In genomic region chr19:34772775-34773174, GRCm38 (mm10) we compare ENCODE assay signal across 8 mouse cellular contexts. TPM values are rescaled to one million over a fixed set of nuclear protein-coding genes. Genes with fewer than 3 reads are reported as not detected.
DNase-seq lines count a peak whose midpoint lies in the region; ATAC-seq lines count a peak whose summit lies in the region.

No protein-coding gene starts in this region.

- no peak for ATAC-seq in cerebellum, adult (ENCODE audit: insufficient number of reproducible peaks, low FRiP score, low TSS enrichment)
- ATAC-seq in embryonic facial prominence, embryonic 14.5 days (ENCODE audit: low read depth): 0 out of 2 replicates have a peak, but pooled peaks have one; percentile 26

- no peaks in the 10 kb centered on the region for H3K9me3 ChIP-seq in embryonic facial prominence, embryonic 14.5 days (ENCODE audit: control insufficient read depth, low read length)
- no peaks in the 10 kb centered on the region for H3K9me3 ChIP-seq in limb, embryonic 10.5 days (replicated peaks)

- peak; percentile 10 to 30 for DNase-seq in cerebellum, adult 18-20 months
- peak; percentile 41 for DNase-seq in urinary bladder, postnatal 25 days (ENCODE audit: low spot score)
- no peak for DNase-seq in urinary bladder, postnatal 4 days (ENCODE audit: low spot score in 2 of 2)
- DNase-seq in embryonic facial prominence, embryonic 14.5 days (ENCODE audit: low spot score): peak; percentile 63
- peak; percentile 90 for DNase-seq in kidney, adult 9 months
- DNase-seq in limb, embryonic 10.5 days (ENCODE audit: low spot score): peak; percentile 54
- DNase-seq in right cerebral cortex, postnatal 14 days: peak; percentile 35

- no peaks in the 10 kb centered on the region for H3K4me1 ChIP-seq in embryonic facial prominence, embryonic 14.5 days (ENCODE audit: control insufficient read depth, insufficient read depth, low read length)
- no peaks in the 10 kb centered on the region for H3K4me1 ChIP-seq in limb, embryonic 10.5 days

- no peak overlapping the region for H3K4me3 ChIP-seq in embryonic facial prominence, embryonic 14.5 days (ENCODE audit: low read depth, low read length)
- no peak overlapping the region for H3K4me3 ChIP-seq in limb, embryonic 10.5 days

- H3K4me2 ChIP-seq in embryonic facial prominence, embryonic 14.5 days (ENCODE audit: low read depth, low read length): no peak overlapping the region

- H3K36me3 ChIP-seq in embryonic facial prominence, embryonic 14.5 days (ENCODE audit: control insufficient read depth, insufficient read depth, low read length): no peaks in the 10 kb centered on the region
- no peaks in the 10 kb centered on the region for H3K36me3 ChIP-seq in limb, embryonic 10.5 days

- H3K27me3 ChIP-seq in embryonic facial prominence, embryonic 14.5 days (replicated peaks; ENCODE audit: control insufficient read depth, insufficient read depth, low read length): no peaks in the 10 kb centered on the region
- H3K27me3 ChIP-seq in limb, embryonic 10.5 days (ENCODE audit: low read depth, poor library complexity, severe bottlenecking): no peaks in the 10 kb centered on the region

- 27% methylated on average over 6 of the region's 6 CpGs for WGBS in embryonic facial prominence, embryonic 14.5 days
- 35% methylated on average over 6 of the region's 6 CpGs for WGBS in limb, embryonic 10.5 days

- H3K9ac ChIP-seq in embryonic facial prominence, embryonic 14.5 days (ENCODE audit: low read depth, low read length): no peak overlapping the region

- H3K27ac ChIP-seq in embryonic facial prominence, embryonic 14.5 days (replicated peaks; ENCODE audit: low read depth, low read length): no peak overlapping the region
- no peak overlapping the region for H3K27ac ChIP-seq in limb, embryonic 10.5 days

RNA-seq across cellular contexts. Expression of gene Slc16a12, which starts 25.7 kb away (rescaled TPM):
- 2.3 and 2.4 TPM in 2 replicates for polyA plus RNA-seq in embryonic facial prominence, embryonic 14.5 days (2014; fragmentation: Nextera tagmentation; extraction: Ambion mirVana)
- polyA plus RNA-seq in limb, embryonic 10.5 days (2016; fragmentation: Nextera tagmentation; extraction: Ambion mirVana): 0.75 and 0.79 TPM in 2 replicates

Comparison
In these comparisons a context has a peak if more than half of its experiments do, and no peak if none do; other contexts are left out.
1. DNase-seq: peak in cerebellum, adult 18-20 months (2 of 2), urinary bladder, postnatal 25 days (single experiment), embryonic facial prominence, embryonic 14.5 days (single experiment), kidney, adult 9 months (single experiment), limb, embryonic 10.5 days (single experiment) and right cerebral cortex, postnatal 14 days (single experiment); none in urinary bladder, postnatal 4 days (0 of 2).